Mouse (Mus musculus) ES-CJ7 (cell line): Measurements from ENCODE around the gene Atp13a2.
A peak's percentile ranks its signal among the peaks of the same experiment; 100 is the strongest.

Source experiments
- DNase-seq: peaks from one replicate; pipeline ENCODE4 v3.0.0; 2011; ENCODE audit warnings: low read depth, low spot score

The Atp13a2 gene

GRCm38 (mm10) chr4:140993846-140994245 is 7.2 kb downstream of the Atp13a2 start:
- DNase-seq: no peak

- no peak for DNase-seq
Measured at GRCm38 (mm10) chr4:140995811-140996210, 9.1 kb downstream of the Atp13a2 start.

GRCm38 (mm10) chr4:140996812-140997211 is 10.1 kb downstream of the Atp13a2 start:
- no peak for DNase-seq

GRCm38 (mm10) chr4:141005983-141006382 is 19.3 kb downstream of the Atp13a2 start:
- peak; percentile 30 for DNase-seq

GRCm38 (mm10) chr4:141008028-141008427 is 21.4 kb downstream of the Atp13a2 start:
- DNase-seq: no peak

- DNase-seq: no peak
Measured at GRCm38 (mm10) chr4:141010118-141010517, 23.4 kb downstream of the Atp13a2 start, which contains the start of gene Mfap2. Mfap2 (plus strand) TSS chr4:141010418.

- no peak for DNase-seq
Measured at GRCm38 (mm10) chr4:141010526-141010925, 23.9 kb downstream of the Atp13a2 start.

GRCm38 (mm10) chr4:141010941-141011429 is 24.3 kb downstream of the Atp13a2 start:
- no peak for DNase-seq

- DNase-seq: no peak
Measured at GRCm38 (mm10) chr4:141011556-141012328, 25.1 kb downstream of the Atp13a2 start.

GRCm38 (mm10) chr4:141012558-141012957 is 25.9 kb downstream of the Atp13a2 start:
- DNase-seq: no peak

GRCm38 (mm10) chr4:141014114-141014513 is 27.4 kb downstream of the Atp13a2 start:
- DNase-seq: no peak

- DNase-seq: no peak
Measured at GRCm38 (mm10) chr4:141014856-141015255, 28.2 kb downstream of the Atp13a2 start.

- DNase-seq: no peak
Measured at GRCm38 (mm10) chr4:141015356-141015755, 28.7 kb downstream of the Atp13a2 start.

- DNase-seq: no peak
Measured at GRCm38 (mm10) chr4:141016311-141016710, 29.6 kb downstream of the Atp13a2 start.

- DNase-seq: peak; percentile 64
Measured at GRCm38 (mm10) chr4:141017657-141018436, 31.2 kb downstream of the Atp13a2 start.

- DNase-seq: no peak
Measured at GRCm38 (mm10) chr4:141020220-141020619, 33.5 kb downstream of the Atp13a2 start.

- DNase-seq: no peak
Measured at GRCm38 (mm10) chr4:141020811-141021613, 34.3 kb downstream of the Atp13a2 start.

- DNase-seq: no peak
Measured at GRCm38 (mm10) chr4:141021614-141021929, 34.9 kb downstream of the Atp13a2 start.

- DNase-seq: no peak
Measured at GRCm38 (mm10) chr4:141024052-141024451, 37.4 kb downstream of the Atp13a2 start.

- no peak for DNase-seq
Measured at GRCm38 (mm10) chr4:141024992-141025391, 38.3 kb downstream of the Atp13a2 start.

- DNase-seq: no peak
Measured at GRCm38 (mm10) chr4:141030541-141031206, 44.0 kb downstream of the Atp13a2 start.
